Mouse (Mus musculus) kidney, embryonic 14.5 days (tissue): ENCODE results near the gene March7. TPM values are rescaled to one million over a fixed set of nuclear protein-coding genes. Genes with fewer than 3 reads are reported as not detected.

Experiments used
- ATAC-seq: fragments of 200-750 bp; cut with Nextera tagmentation; 2 replicates; pipeline ENCODE4 v1.8.0; 2017; ENCODE audit warnings: moderate number of reproducible peaks, mild to moderate bottlenecking, moderate TSS enrichment, moderate library complexity; ENCODE audit not compliant: low FRiP score, low TSS enrichment
- H3K27ac ChIP-seq: fragments of 300-500 bp; sonication (generic); 2 replicates; pipeline ENCODE4 v1.5.1; 2014; ENCODE audit warnings: low read depth, mild to moderate bottlenecking, low read length, moderate library complexity, mixed read lengths
- H3K27me3 ChIP-seq: fragments of 300-500 bp; sonication (generic); 2 replicates; pipeline ENCODE4 v1.6.1; 2014; ENCODE audit warnings: mild to moderate bottlenecking, low read length; ENCODE audit not compliant: control insufficient read depth, insufficient read depth
- H3K36me3 ChIP-seq: fragments of 300-500 bp; sonication (generic); 2 replicates; pipeline ENCODE4 v1.6.1; 2014; ENCODE audit warnings: low read length, mixed read lengths; ENCODE audit not compliant: control insufficient read depth, insufficient read depth
- H3K4me1 ChIP-seq: fragments of 300-500 bp; sonication (generic); 2 replicates; pipeline ENCODE4 v1.6.1; 2014; ENCODE audit warnings: low read length, mixed read lengths; ENCODE audit not compliant: control insufficient read depth, insufficient read depth
- H3K4me2 ChIP-seq: fragments of 300-500 bp; sonication (generic); replicated peaks from 2 replicates; pipeline ENCODE4 v1.6.1; 2014; ENCODE audit warnings: low read depth, mild to moderate bottlenecking, low read length
- H3K4me3 ChIP-seq: fragments of 300-500 bp; sonication (generic); 2 replicates; pipeline ENCODE4 v1.5.1; 2014; ENCODE audit warnings: mild to moderate bottlenecking, low read length
- H3K9ac ChIP-seq: fragments of 300-500 bp; sonication (generic); 2 replicates; pipeline ENCODE4 v1.6.1; 2014; ENCODE audit warnings: low read depth, mild to moderate bottlenecking, low read length, moderate library complexity
- H3K9me3 ChIP-seq: fragments of 300-500 bp; sonication (generic); 2 replicates; pipeline ENCODE4 v1.6.1; 2016; ENCODE audit warnings: low read length; ENCODE audit not compliant: control insufficient read depth
- WGBS: fragments of 180-500 bp; shearing (Covaris S2); extraction: QIAGEN DNeasy Blood & Tissue Kit; methylation state at CpG from one replicate; pipeline ENCODE4 v1.1.7; 2014; 5-methylcytosine and 5-hydroxymethylcytosine counted together
- polyA plus RNA-seq: library from polyadenylated mRNA; unstranded; fragments of >200 nt; fragmentation: Nextera tagmentation; extraction: Ambion mirVana; gene quantifications from 2 replicates; pipeline ENCODE4 v1.2.1, GENCODE M21; 2014

March7 gene
- polyA plus RNA-seq = 52.6 and 81.2 TPM in 2 replicates

DNA sequence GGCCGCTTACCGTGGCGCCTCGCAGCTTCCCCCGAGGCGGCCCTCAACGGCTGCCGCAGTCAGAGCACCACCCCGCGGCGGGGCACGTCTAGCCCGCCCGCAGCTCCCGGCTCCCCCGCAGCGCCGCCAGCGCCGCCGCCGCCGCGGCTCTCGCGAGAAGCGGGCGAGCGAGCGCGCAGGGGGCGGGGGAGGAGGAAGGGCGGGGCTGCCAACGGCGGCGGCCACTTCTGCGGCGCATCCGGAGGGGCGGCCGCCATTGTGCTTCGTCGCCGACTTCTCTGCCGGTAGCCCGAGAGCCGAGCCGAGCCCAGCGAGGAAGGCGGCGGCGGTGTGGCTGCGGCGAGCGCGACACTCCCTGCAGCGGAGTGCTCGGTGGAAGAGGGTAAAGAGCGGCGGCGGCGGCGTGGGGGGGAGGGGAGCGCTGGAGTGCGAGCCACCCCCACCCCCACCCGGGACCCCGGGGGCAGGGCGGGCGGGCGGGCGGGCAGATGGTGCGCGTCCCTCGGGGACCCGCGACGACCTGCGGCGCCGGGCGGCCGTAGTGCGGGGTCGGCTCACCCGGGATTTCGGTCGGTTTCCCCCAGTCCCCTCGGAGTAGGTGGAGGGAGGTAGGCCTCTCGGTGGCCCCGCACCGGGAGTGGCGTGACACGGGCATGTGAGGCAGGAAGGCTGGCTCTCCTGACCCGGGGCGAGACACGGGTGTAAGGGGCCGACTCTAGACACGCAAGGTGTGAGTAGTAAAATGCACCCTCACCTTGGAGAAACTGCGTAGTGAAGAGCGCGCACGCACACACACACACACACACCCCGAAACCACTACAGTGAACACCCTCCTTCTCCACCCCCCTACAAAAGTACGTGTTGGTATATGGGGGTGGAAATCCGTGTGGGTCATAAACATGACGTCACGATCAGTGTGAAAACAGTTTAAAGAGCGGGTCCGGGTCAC lies at the start of gene March7, which contains the start of gene Baz2b:
Gene March7, plus strand, starts transcription at position 185 of the 949 bp plus-strand sequence.
Gene Baz2b, minus strand, starts transcription at position 137 of the 949 bp plus-strand sequence.
- Histone ChIP-seq H3K36me3 (peaks cover 24% of the 10 kb centered on the region; the same call in 1 of the 2 replicates), H3K9ac (peak within 1 kb of the TSS; percentile 97), H3K4me3 (peak within 1 kb of the TSS; percentile 92), H3K9me3 (no peaks in the 10 kb centered on the region), H3K4me1 (peaks cover 15% of the 10 kb centered on the region; the same call in 1 of the 2 replicates), H3K27me3 (no peaks in the 10 kb centered on the region), H3K4me2 (peak within 1 kb of the TSS; percentile 79), H3K27ac (peak within 1 kb of the TSS; percentile 74)
- ATAC-seq = peak; percentile 94
- under 1% methylated on average over 83 of the region's 109 CpGs for WGBS

DNA sequence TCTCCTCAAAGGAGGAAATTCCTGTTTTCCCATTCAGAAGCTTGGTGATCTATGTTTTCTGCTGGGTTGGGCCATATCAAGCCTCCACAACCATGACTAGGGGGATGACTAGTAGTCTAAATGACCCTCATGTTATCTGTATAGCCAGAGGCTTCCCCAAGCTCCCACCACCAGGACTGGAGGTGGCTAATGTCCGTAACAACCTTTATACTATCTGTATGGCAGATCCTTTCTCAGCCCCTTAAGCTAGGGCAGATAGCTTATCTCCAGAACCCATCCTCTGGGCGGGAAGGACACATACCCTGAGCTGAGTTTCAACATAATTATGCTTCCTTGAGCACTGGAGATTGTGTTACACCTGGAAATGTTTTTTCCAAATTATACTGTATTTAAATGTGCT lies 45.9 kb upstream of the March7 start:
- H3K9me3 ChIP-seq = no peaks in the 10 kb centered on the region
- H3K4me1 ChIP-seq = no peaks in the 10 kb centered on the region
- no peak overlapping the region for H3K4me2 ChIP-seq
- no peak for ATAC-seq
- no peaks in the 10 kb centered on the region for H3K27me3 ChIP-seq
- no peak overlapping the region for H3K4me3 ChIP-seq
- no peak overlapping the region for H3K9ac ChIP-seq
- 82% methylated on average over 2 of the region's 2 CpGs for WGBS
- H3K36me3 ChIP-seq = no peaks in the 10 kb centered on the region
- no peak overlapping the region for H3K27ac ChIP-seq

GRCm38 (mm10) chr2:60165679-60166078 lies 44.0 kb upstream of the March7 start:
- no peak overlapping the region for H3K9ac ChIP-seq
- H3K27me3 ChIP-seq = no peaks in the 10 kb centered on the region
- no peaks in the 10 kb centered on the region for H3K36me3 ChIP-seq
- H3K4me1 ChIP-seq = no peaks in the 10 kb centered on the region
- 92% methylated on average over 11 of the region's 11 CpGs for WGBS
- no peak overlapping the region for H3K27ac ChIP-seq
- no peaks in the 10 kb centered on the region; the same call in 1 of the 2 replicates for H3K9me3 ChIP-seq
- H3K4me3 ChIP-seq = no peak overlapping the region
- no peak for ATAC-seq
- H3K4me2 ChIP-seq = no peak overlapping the region

- Histone ChIP-seq H3K9ac (no peak overlapping the region), H3K9me3 (no peaks in the 10 kb centered on the region; the same call in 1 of the 2 replicates), H3K4me3 (no peak overlapping the region), H3K4me1 (no peaks in the 10 kb centered on the region), H3K36me3 (no peaks in the 10 kb centered on the region), H3K4me2 (no peak overlapping the region), H3K27ac (no peak overlapping the region), H3K27me3 (no peaks in the 10 kb centered on the region)
- WGBS = 62% methylated on average over 4 of the region's 4 CpGs
- ATAC-seq = no peak
Measured at GRCm38 (mm10) chr2:60166878-60167277, 42.8 kb upstream of the March7 start.

GRCm38 (mm10) chr2:60171786-60172530 lies 37.7 kb upstream of the March7 start:
- Histone ChIP-seq H3K4me3 (no peak overlapping the region), H3K4me1 (no peaks in the 10 kb centered on the region), H3K9me3 (peaks cover 3% of the 10 kb centered on the region; the same call in 1 of the 2 replicates), H3K36me3 (no peaks in the 10 kb centered on the region), H3K9ac (no peak overlapping the region), H3K27ac (no peak overlapping the region), H3K27me3 (no peaks in the 10 kb centered on the region), H3K4me2 (no peak overlapping the region)
- ATAC-seq = no peak
- WGBS = 73% methylated on average over 7 of the region's 7 CpGs

- H3K4me1 ChIP-seq = no peaks in the 10 kb centered on the region
- H3K4me2 ChIP-seq = no peak overlapping the region
- no peak overlapping the region for H3K27ac ChIP-seq
- no peak overlapping the region for H3K4me3 ChIP-seq
- no peaks in the 10 kb centered on the region for H3K27me3 ChIP-seq
- 76% methylated on average over 2 of the region's 2 CpGs for WGBS
- H3K9me3 ChIP-seq = peaks cover 3% of the 10 kb centered on the region; the same call in 1 of the 2 replicates
- H3K9ac ChIP-seq = no peak overlapping the region
- H3K36me3 ChIP-seq = no peaks in the 10 kb centered on the region
- no peak for ATAC-seq
Measured at GRCm38 (mm10) chr2:60172531-60172914, 37.2 kb upstream of the March7 start.

DNA sequence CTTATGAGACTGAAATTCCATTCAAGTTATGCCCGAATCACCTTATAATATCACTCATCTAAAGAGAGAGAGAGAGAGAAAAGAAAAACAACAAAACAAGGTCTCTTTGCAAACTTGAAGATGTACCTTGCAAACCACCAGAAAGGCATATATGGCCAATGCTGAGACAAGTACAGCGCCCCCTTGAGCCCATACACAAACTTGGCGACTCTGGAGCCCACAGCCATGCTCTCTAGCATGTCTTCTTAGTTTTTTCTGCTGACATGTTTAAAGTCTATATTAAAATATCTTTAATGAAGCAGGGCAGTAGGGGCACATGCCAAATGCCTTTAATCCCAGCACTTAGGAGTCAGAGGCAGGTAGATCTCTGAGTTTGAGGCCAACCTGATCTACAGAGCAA lies 36.5 kb upstream of the March7 start:
- Histone ChIP-seq H3K4me3 (no peak overlapping the region), H3K36me3 (no peaks in the 10 kb centered on the region), H3K4me2 (no peak overlapping the region), H3K27ac (no peak overlapping the region), H3K4me1 (no peaks in the 10 kb centered on the region), H3K9ac (no peak overlapping the region), H3K9me3 (peaks cover 3% of the 10 kb centered on the region; the same call in 1 of the 2 replicates), H3K27me3 (no peaks in the 10 kb centered on the region)
- 67% methylated on average over 3 of the region's 3 CpGs for WGBS
- no peak for ATAC-seq

DNA sequence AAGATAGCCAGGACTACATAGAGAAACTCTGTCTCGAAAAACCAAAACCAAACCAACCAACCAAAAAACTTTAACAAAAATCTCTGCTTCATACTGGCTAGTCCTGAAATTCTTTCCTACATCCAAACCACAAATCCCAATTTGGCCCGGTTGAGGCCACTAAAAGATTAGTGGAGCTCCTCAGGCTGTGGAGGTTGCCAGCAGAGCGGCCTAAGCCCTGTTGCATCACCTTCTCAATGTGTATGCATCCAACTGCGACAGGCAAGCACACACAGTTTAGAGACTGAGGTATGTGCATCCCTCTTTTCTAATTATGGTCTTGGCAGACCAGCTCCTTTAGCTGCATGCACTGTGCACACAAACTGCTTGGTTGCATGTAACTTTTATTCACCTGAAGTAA lies 36.1 kb upstream of the March7 start:
- H3K4me1 ChIP-seq = no peaks in the 10 kb centered on the region
- no peak overlapping the region for H3K4me2 ChIP-seq
- no peak overlapping the region for H3K4me3 ChIP-seq
- no peak overlapping the region for H3K27ac ChIP-seq
- no peak for ATAC-seq
- peaks cover 3% of the 10 kb centered on the region; the same call in 1 of the 2 replicates for H3K9me3 ChIP-seq
- no peaks in the 10 kb centered on the region for H3K36me3 ChIP-seq
- 95% methylated on average over 4 of the region's 4 CpGs for WGBS
- no peak overlapping the region for H3K9ac ChIP-seq
- H3K27me3 ChIP-seq = no peaks in the 10 kb centered on the region
